Mouse (Mus musculus) heart, adult 9 months (tissue): Measurements from ENCODE around the gene Gpx7.

Source experiments
- DNase-seq, 2 experiments: peaks; one replicate each; pipeline ENCODE4 v3.0.0; 2022; ENCODE audit warnings: low spot score in 2 of 2

Gpx7 gene

DNA sequence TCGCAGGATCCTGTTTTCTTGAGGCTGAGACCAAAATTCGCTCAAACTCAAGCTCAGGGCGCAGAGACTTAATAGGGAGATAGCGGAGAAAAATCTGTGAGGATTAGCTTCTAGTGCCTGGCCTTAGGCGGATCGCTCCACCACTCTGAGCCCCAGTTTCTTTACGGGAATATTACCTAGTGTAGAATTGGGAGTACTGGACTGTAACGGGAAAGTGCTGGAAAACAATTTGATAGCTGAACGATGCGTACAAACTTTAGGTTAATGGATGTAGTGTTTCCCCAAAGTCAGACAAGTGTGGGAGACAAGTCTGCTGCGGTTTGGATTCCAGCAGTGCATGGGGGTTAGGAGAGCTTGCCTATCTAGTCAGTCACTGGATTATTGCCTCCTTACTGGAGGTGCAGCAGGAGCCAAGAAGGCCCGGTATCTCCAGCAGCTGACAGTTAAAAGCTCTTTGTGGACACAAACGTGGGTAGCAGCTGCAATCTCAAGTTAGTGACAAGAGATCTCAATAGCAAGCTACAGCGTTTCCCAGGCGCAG lies at the start of gene Gpx7:
TSS of gene Gpx7 (minus strand) at position 101 of the 541 bp plus-strand sequence.
- DNase-seq: peak in 1 of 2 experiments; percentile 12

DNA sequence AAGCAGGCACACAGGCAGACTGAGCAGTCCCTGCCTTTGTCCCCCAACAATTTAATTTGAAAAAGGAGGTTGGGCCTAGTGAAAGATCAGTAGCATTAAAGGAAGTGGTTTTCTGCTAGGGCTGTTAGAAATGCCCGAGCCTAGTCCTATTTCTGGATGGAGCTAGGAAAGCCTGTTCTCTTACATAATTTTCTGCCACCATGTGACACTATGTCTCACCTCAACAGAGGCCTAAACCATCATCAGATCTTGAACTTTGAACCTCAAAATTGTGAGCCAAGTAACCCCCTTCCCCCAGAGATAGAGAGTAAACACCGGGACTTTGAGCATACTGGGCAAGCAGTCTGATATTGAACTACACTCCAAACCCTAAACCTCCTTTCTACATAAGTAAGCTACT lies 49.3 kb upstream of the Gpx7 start:
- DNase-seq: no peak

- no peak for DNase-seq
Measured at GRCm38 (mm10) chr4:108448091-108448490, 41.3 kb upstream of the Gpx7 start.

- no peak for DNase-seq
Measured at GRCm38 (mm10) chr4:108438082-108438840, 31.5 kb upstream of the Gpx7 start.

- no peak for DNase-seq
Measured at GRCm38 (mm10) chr4:108436225-108436624, 29.5 kb upstream of the Gpx7 start.

DNA sequence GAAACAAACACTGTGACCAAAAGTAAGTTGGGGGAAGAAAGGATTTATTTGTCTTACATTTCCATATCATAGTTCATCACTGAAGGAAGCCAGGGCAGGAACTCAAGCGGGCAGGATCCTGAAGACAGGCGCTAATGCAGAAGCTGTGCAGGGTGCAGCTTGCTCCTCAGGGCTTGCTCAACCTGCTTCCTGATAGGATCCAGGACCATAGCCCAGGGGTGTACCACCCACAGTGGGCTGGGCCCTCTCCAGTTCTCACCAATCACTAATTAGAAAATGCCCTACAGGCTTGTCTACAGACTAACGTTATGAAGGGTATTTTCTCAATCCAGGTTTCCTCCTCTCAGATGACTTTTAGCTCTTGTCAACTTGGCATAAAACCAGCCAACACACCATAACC lies 28.9 kb upstream of the Gpx7 start:
- no peak for DNase-seq

DNA sequence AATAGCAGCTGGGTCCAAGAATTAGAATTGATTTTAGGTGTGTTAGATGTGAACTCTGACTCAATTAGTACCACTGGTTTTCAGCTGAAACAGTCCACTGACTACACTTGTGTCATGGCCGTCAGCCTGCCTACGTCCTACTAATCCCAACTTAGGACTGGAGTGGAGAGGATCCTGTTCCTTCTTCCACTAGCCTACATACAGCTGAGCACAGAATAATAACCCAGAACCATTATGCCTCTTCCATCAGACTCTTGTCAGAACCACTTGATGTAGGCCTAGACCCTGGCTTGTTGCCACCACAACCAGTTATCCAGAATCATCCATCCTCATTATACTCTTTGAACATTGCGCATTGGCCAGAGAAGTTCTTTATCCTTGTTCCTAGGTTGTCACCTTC lies 28.0 kb upstream of the Gpx7 start:
- DNase-seq: no peak

- DNase-seq: no peak
Measured at GRCm38 (mm10) chr4:108434221-108434620, 27.5 kb upstream of the Gpx7 start.

DNA sequence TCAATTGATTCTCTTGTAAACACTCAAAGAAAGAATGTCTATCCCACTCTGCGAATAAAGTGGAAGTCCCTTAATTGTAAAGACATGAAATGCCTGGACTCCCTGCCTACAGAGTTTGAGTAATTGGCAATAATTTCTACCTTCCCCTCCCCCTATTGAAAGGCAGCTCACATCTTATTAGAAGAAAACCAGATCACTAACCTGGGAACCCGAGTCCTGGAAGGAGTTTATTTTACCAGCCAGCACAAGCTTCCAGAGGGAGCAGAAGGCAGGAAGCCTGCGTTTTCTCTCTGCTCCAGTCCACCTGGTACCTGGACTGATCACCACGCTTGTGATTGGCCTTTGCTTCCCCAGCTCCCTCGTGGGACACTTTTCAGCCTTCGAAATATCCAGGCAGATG lies 26.6 kb upstream of the Gpx7 start:
- peak in 1 of 2 experiments; percentile 10 for DNase-seq

GRCm38 (mm10) chr4:108431561-108431936 lies 24.8 kb upstream of the Gpx7 start:
- DNase-seq: no peak

GRCm38 (mm10) chr4:108430656-108431560 lies 24.1 kb upstream of the Gpx7 start:
- DNase-seq: no peak

DNA sequence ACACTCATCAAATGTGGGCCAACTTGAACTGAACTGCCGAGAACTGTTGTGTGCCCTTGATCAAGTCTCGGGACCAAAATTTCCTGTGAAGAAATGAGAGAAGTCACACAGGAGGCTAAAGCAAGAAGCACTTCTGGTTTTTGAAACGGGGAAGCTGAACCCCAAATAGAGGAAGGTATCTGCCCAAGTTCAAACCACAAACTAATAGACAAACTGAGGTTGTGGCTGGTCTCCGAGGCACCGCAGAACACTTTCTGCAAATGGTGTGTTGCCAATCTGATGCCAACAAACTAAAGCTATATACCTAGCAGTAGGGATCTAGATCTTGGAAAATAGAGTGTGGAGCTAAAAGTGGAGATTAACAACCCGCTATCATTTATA lies 21.6 kb upstream of the Gpx7 start:
- no peak for DNase-seq

GRCm38 (mm10) chr4:108427719-108428340 lies 21.1 kb upstream of the Gpx7 start:
- no peak for DNase-seq

- DNase-seq: no peak
Measured at GRCm38 (mm10) chr4:108424587-108424986, 17.8 kb upstream of the Gpx7 start.

DNA sequence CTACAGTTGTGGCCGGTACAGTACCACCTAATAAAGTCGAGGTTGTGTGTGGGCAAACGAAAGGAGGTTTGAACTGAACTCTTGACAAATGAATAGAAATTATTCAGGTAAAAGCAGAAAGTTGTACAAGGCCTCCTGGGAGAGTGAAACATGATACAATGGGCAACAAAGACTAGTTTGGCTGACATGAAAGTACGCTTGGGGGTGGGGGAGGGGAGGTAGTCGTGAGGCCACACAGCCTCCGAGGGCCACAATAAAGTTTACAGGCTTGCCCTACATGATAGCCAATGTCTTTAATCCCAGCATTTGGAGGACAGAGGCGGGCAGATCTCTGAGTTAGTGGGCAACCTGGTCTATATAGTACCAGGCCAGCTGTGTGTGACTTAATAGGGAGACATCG lies 860 bp upstream of the Gpx7 start:
- DNase-seq: no peak

- peak; percentile 75 to 76 for DNase-seq
Measured at GRCm38 (mm10) chr4:108406138-108406860, 462 bp downstream of the Gpx7 start.

- DNase-seq: peak; percentile 69 to 81
Measured at GRCm38 (mm10) chr4:108405766-108406137, 1.0 kb downstream of the Gpx7 start.

DNA sequence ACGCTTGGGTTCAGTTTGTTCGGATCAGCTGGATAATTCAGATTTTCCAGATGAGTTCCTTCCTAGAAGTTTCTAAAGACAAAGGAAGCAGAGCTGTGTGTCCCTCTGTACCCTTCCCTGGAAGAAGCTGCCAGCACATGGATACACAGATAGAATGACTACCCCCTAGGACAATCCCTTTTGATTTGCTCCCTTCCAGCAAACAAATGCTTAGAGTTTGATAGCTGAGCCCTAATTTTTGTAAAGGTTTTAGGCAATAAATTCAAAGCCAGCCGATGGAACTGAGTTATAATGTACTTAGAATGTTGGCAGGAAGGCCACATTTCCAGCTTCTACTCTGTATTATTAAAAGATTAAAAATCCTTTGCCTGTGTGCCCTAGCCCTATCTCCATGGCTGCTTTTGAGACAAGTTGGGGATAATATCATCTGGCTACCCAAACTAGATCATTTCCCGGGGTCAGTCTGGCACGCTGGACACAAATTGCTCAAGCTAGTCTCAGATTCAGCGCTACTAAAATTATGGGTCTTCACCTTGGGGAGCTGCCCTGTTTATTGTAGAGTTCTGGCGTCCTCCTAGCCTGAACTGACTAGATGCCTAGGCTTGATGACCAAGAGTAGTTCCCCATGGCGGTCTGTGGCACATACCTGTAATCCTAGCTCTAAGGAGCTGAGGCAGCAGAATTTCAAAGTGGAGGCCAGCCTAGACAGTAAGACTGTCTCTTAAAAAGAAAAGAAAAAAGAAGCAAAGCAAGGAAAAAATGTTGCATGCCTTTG lies 2.7 kb downstream of the Gpx7 start:
- DNase-seq: no peak

GRCm38 (mm10) chr4:108400395-108400794 lies 6.4 kb downstream of the Gpx7 start:
- DNase-seq: peak; percentile 10 to 16

DNA sequence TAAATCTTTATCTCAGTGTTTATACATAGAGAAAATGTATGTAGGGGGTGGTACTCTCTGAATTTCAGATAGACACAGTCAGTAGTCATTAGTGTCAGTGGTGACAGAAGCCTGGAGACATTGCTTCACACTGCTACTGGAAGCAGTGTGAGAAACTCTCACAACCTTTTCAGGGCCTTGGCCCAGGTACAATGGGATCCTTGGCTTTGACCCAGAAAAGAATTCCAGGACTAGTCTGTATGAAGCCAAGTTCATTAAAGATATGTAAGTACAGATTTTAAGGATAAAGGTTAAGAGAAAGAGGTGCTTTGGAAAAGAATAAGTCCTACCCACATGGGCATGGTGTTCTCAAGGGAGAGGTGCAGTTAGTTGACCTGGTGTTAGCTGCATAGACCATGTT lies 12.5 kb downstream of the Gpx7 start:
- DNase-seq: no peak

GRCm38 (mm10) chr4:108392558-108392957 lies 14.2 kb downstream of the Gpx7 start:
- DNase-seq: no peak
